Comparison of ENCODE assay signal across 13 mouse cellular contexts in the genomic region with DNA sequence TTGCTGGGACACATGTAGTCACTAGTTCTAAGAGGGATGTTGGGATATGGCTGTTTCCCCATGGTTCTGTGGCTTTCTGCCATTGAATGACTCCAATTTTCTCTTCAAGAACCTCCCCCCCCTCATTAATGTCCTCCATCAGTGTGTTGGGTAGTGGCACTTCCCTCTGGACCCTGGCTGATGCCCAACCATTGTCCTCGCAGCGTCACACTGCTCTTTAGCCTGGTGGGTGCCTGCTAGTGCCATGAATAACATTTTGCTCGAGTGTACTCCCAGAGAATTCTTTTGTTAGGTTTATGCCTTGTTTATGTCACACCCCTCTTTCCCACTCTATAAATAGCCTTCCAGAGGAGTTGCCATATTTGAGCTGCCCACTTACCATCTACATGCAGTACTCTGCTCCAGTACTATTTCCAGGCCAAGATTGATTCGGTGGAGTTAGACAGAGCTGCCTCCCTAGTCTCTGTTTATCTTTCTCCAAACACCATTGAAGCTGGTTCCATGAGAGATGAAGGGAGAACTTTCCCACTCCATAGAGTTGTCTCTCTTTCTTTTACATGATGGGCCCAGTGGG.
DNase-seq lines count a peak whose midpoint lies in the region; ATAC-seq and TF ChIP-seq lines count a peak whose summit lies in the region.
"Had no signal": no experiment of that assay in that cellular context is flagged by ENCODE, and none has a peak within 500 bp of the region (broad histone marks: within the 10 kb centered on the region; RNA-seq: fewer than 3 reads in every experiment).

No protein-coding gene starts in this region.

- H3K4me1 ChIP-seq in heart, adult 2 months (ENCODE audit: control insufficient read depth, insufficient read depth, low read length): peaks cover 6% of the 10 kb centered on the region; the same call in 1 of the 2 replicates
- no peaks in the 10 kb centered on the region for H3K4me1 ChIP-seq in heart, embryonic 12.5 days (replicated peaks)
- no peaks in the 10 kb centered on the region for H3K4me1 ChIP-seq in lung, postnatal 0 days (ENCODE audit: insufficient read depth, low read depth, low read length)
- no peaks in the 10 kb centered on the region for H3K4me1 ChIP-seq in lung, adult 2 months (ENCODE audit: control insufficient read depth, insufficient read depth, low read length)
- H3K4me1 ChIP-seq: forebrain, embryonic 12.5 days; kidney, embryonic 15.5 days; stomach, embryonic 15.5 days had no signal

- no peaks in the 10 kb centered on the region for H3K9me3 ChIP-seq in heart, embryonic 12.5 days (replicated peaks)
- no peaks in the 10 kb centered on the region for H3K9me3 ChIP-seq in lung, postnatal 0 days (ENCODE audit: low read length)
- H3K9me3 ChIP-seq: forebrain, embryonic 12.5 days; kidney, embryonic 15.5 days; neural tube, embryonic 15.5 days; stomach, embryonic 15.5 days had no signal

- intact Hi-C loops in heart, adult 2 months (cut with DNase I): loop anchor here (5.0 kb wide), 2 partner anchors 33 to 113 kb away; no protein-coding TSS in a partner anchor

- H3K79me2 ChIP-seq in heart, adult 2 months (replicated peaks; ENCODE audit: control insufficient read depth, insufficient read depth, low read length): no peaks in the 10 kb centered on the region

- H3K9ac ChIP-seq in heart, adult 2 months (ENCODE audit: low read depth, low read length): no peak overlapping the region
- no peak overlapping the region for H3K9ac ChIP-seq in heart, embryonic 12.5 days
- no peak overlapping the region for H3K9ac ChIP-seq in lung, postnatal 0 days (replicated peaks; ENCODE audit: low read depth)
- H3K9ac ChIP-seq: forebrain, embryonic 12.5 days; kidney, embryonic 15.5 days; liver, embryonic 14.5 days; neural tube, embryonic 15.5 days; stomach, embryonic 15.5 days had no signal

- WGBS in heart, adult 2 months: 33% methylated on average over 4 of the region's 4 CpGs
- WGBS in heart, embryonic 12.5 days: 71% methylated on average over 4 of the region's 4 CpGs
- WGBS in lung, postnatal 0 days: 51% methylated on average over 4 of the region's 4 CpGs
- 43% methylated on average over 4 of the region's 4 CpGs for WGBS in lung, adult 2 months

- TF ChIP-seq CTCF in heart, adult 2 months (IDR thresholded peaks at IDR 0.05): no peak
- no peak for TF ChIP-seq CTCF in lung, postnatal 0 days (IDR thresholded peaks at IDR 0.05)
- TF ChIP-seq CTCF in lung, adult 2 months (IDR thresholded peaks at IDR 0.05; ENCODE audit: insufficient read depth, low read length): no peak

- no peak for TF ChIP-seq EP300 in heart, adult 2 months (IDR thresholded peaks at IDR 0.05; ENCODE audit: insufficient read depth, low read depth, low read length)
- TF ChIP-seq EP300 in lung, postnatal 0 days (IDR thresholded peaks at IDR 0.05): no peak; the same call in 1 of the 2 replicates

- ATAC-seq in heart, embryonic 12.5 days (ENCODE audit: insufficient number of reproducible peaks, low FRiP score): no peak
- peak; percentile 81 for ATAC-seq in lung, postnatal 0 days

- H3K4me3 ChIP-seq in heart, adult 2 months: no peak overlapping the region
- no peak overlapping the region for H3K4me3 ChIP-seq in heart, embryonic 12.5 days
- no peak overlapping the region for H3K4me3 ChIP-seq in lung, postnatal 0 days (ENCODE audit: low read depth, low read length)
- no peak overlapping the region for H3K4me3 ChIP-seq in lung, adult 2 months (replicated peaks; ENCODE audit: extremely low read depth, low read depth, low read length)
- H3K4me3 ChIP-seq: forebrain, embryonic 12.5 days; kidney, embryonic 15.5 days; neural tube, embryonic 15.5 days; stomach, embryonic 15.5 days had no signal

- no peaks in the 10 kb centered on the region for H3K27me3 ChIP-seq in heart, adult 2 months (ENCODE audit: control insufficient read depth, insufficient read depth, low read length)
- H3K27me3 ChIP-seq in heart, embryonic 12.5 days (replicated peaks): no peaks in the 10 kb centered on the region
- H3K27me3 ChIP-seq in lung, postnatal 0 days (replicated peaks; ENCODE audit: insufficient read depth, low read length): no peaks in the 10 kb centered on the region
- H3K27me3 ChIP-seq: forebrain, embryonic 12.5 days; neural tube, embryonic 15.5 days; stomach, embryonic 15.5 days had no signal

- peak overlapping the region; percentile 18 for H3K27ac ChIP-seq in heart, adult 2 months
- no peak overlapping the region for H3K27ac ChIP-seq in heart, embryonic 12.5 days (ENCODE audit: poor library complexity, severe bottlenecking)
- no peak overlapping the region for H3K27ac ChIP-seq in lung, postnatal 0 days (ENCODE audit: low read length)
- H3K27ac ChIP-seq: forebrain, embryonic 12.5 days; kidney, embryonic 15.5 days; liver, embryonic 14.5 days; neural tube, embryonic 15.5 days; stomach, embryonic 15.5 days had no signal

- no peak overlapping the region for H3K4me2 ChIP-seq in heart, embryonic 12.5 days
- H3K4me2 ChIP-seq in lung, postnatal 0 days (replicated peaks; ENCODE audit: low read depth, low read length): no peak overlapping the region
- H3K4me2 ChIP-seq: forebrain, embryonic 12.5 days; kidney, embryonic 15.5 days; neural tube, embryonic 15.5 days; stomach, embryonic 15.5 days had no signal

- peak in 1 of 2 experiments; percentile 28 for DNase-seq in heart, adult 2 months
- peak; percentile 25 for DNase-seq in lung, postnatal 0 days (ENCODE audit: low spot score)
- DNase-seq in lung, adult 2 months: no peak
- peak; percentile 74 for DNase-seq in lung, postnatal 10 days
- no peak for DNase-seq in adrenal gland, adult 18-20 months (ENCODE audit: low spot score in 2 of 2)
- DNase-seq in thymus, postnatal 36 days: no peak
- DNase-seq: cerebellum, adult 8-10 months had no signal

- no peak for TF ChIP-seq POLR2A in heart, adult 2 months (IDR thresholded peaks at IDR 0.05; ENCODE audit: insufficient read depth, low read depth, low read length)
- TF ChIP-seq POLR2A in lung, adult 2 months (IDR thresholded peaks at IDR 0.05; ENCODE audit: borderline replicate concordance, extremely low read depth, low read depth, low read length): no peak

- no peaks in the 10 kb centered on the region for H3K36me3 ChIP-seq in heart, adult 2 months (ENCODE audit: control insufficient read depth, insufficient read depth, low read length)
- H3K36me3 ChIP-seq in heart, embryonic 12.5 days: no peaks in the 10 kb centered on the region
- H3K36me3 ChIP-seq in lung, postnatal 0 days (ENCODE audit: insufficient read depth, low read length): no peaks in the 10 kb centered on the region
- H3K36me3 ChIP-seq: forebrain, embryonic 12.5 days; kidney, embryonic 15.5 days; neural tube, embryonic 15.5 days; stomach, embryonic 15.5 days had no signal

Comparison
In these comparisons a context has a peak if more than half of its experiments do, and no peak if none do; other contexts are left out.
1. DNase-seq: peak in lung, postnatal 0 days (single experiment) and lung, postnatal 10 days (single experiment); none in lung, adult 2 months (single experiment), adrenal gland, adult 18-20 months (0 of 2) and thymus, postnatal 36 days (0 of 2).